Mouse (Mus musculus) spleen, postnatal 36 days (tissue): Measurements from ENCODE around the gene Thpo.
A peak's percentile ranks its signal among the peaks of the same experiment; 100 is the strongest.

Source experiments
- DNase-seq, 2 experiments: peaks; one replicate each; pipeline ENCODE4 v3.0.0; 2022; ENCODE audit warnings: low spot score in 2 of 2, mixed read lengths in 1 of 2

The Thpo gene

DNA sequence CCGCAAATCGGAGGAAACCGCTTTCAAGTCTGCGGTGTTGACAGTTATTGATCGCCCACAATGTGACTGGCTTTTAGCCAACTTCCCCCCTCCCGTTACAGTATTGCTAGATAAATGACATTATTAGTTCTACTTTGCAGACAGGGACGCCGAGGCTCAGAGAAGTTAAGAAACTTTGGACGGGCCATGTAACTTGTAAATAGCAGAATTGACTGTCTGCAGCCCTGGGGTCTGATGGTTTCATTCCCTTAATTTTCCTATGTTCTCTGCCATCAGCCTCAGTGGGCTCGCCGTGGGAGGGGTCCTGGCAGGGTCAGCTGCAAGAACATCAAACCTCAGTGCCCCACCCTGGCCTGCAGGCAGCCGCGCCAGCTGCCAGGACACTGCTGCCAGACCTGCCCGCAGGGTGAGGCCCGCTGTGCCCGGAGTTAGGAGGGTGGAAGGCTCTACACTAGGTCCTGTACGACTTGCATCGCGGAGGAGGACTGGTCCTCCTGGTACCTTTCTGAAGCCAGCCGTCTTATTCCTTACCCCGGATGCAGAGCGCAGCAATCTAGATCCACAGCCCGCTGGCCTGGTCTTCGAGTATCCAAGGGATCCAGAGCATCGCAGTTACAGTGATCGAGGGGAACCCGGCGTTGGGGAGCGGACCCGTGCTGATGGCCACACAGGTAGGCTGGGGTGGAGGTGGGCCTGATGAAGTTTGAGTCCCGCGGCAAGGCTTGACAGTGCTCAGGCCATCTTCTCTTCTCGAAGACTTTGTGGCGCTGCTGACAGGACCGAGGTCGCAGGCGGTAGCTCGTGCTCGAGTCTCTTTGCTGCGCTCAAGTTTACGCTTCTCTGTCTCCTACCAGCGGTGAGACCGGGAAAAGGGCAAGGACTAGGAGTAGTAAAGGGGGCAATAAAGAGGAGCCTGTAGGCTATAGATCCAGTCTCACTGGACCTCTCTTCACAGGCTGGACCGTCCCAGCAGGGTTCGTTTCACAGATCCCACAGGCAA lies at the start of gene Thpo:
Gene Thpo (minus strand): TSS at position 781 of the 1,000 bp plus-strand sequence.
- DNase-seq = no peak

DNA sequence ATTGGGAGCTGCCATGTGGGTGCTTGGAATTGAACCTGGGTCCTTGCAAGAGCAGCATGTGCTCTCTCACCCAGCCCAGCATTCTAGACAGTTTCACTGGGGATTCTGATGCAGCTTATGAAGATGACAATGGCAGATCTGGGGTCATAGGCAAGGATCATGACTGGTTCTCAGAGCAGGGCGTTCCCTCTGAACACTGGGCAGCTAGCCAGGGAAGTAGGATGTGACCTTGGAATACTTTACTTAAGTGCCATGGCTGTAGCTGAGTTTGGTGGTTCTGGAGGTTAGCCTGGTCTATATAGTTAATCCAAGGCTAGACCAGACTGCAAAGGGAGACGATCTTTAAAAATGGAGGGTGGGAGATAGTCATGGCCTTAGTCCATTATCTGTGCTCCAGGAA lies 49.6 kb upstream of the Thpo start:
- no peak for DNase-seq

DNA sequence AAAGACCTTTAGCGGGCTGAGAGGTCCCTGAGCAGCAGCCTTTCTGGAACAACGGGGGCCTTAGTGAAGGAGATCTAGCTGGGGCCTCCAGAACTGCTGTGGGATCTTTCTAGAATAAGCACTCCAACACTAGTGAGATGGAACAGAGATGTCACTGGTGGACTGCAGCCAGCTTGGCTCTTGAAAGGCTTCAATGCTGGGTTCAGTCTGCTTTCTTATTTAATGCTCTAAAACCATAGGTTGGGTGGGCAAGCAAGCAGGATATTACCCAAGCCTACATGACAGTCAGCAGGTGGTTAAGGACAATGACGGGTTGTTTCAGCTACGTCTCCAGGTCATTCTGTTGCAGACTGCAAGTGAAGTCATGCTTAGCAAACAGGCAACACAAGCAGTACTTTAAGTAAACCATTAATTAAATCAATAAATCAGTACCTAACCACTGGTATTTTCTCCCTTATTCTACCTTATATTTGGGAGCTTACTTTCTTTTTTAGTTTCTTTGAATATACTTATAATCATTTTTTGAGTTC lies 46.9 kb upstream of the Thpo start:
- no peak for DNase-seq

DNA sequence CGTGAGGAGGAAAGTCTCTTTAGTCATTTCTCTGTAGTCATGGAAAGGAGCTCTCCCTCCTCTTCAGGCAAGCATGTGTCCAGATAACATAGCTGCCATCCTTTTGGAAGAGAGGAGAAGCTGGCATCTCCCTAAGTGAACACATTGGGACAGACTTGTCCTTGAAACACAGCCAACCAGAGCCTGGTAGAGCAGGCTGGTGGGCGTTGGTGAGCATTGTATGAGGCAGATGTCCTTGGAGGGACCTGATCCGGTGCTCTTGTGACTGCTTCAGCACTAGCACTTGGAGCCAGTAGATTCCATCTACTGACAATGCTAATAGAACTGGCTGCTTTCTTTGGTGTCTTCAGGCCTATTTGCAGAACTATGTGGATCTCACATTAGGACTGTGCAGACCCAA lies 45.5 kb upstream of the Thpo start:
- no peak for DNase-seq

DNA sequence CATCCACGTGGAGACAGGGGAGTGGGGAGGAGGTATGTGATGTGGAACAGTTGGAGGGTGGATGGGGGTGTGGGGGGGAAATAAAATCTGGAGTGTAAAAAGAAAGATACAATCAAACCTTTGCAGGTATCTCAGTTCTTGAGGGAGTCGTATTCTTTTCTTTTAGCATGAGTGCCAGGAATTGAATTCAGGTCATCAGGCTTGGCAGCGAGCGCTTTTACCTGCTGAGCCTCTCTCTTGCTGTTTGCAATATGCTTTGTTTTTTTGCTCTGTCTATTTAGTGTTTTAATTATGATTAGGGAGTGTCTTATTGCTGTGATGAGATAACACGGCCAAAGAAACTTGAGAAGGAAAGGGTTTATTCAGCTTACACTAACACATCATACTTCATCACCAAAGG lies 40.7 kb upstream of the Thpo start:
- no peak for DNase-seq

DNA sequence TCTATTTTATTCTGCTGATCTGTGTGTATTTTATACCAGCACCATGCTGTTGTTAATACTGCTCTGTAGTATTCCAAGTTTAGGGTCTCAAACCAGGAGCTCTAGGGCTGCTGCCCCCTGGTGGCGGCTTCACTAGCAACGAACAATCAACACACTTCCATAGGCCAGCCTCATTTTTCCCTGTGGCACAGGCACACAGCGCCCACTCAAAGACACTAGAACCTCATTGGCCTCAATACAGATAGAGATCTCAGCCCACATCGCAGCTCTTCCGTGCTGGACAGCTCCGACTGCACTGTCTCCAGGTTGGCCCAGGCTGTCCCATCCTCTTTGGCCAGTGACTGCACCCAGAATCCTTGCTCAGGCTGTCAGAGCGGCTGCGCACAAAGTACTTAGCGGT lies 30.9 kb upstream of the Thpo start:
- DNase-seq = peak in 1 of 2 experiments; percentile 18

DNA sequence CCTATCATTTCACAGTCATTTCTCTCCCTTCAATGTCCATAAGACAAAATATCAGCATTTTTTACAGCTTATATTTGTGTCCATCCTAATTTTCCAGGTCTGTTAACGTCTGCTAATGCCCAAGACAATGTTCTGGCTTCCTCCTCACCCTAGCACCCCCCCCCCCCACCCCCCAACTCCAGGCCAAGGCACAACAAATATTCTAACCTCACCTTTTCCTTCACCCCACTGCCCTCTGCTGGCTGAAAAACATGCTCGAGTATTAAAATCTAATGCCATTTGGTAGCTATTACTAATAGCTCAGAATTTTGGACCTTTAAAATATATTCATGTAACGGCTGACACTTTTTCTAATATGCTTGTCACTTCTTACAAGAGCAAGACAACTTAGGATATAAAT lies 27.4 kb upstream of the Thpo start:
- DNase-seq = peak in 1 of 2 experiments; percentile 31

DNA sequence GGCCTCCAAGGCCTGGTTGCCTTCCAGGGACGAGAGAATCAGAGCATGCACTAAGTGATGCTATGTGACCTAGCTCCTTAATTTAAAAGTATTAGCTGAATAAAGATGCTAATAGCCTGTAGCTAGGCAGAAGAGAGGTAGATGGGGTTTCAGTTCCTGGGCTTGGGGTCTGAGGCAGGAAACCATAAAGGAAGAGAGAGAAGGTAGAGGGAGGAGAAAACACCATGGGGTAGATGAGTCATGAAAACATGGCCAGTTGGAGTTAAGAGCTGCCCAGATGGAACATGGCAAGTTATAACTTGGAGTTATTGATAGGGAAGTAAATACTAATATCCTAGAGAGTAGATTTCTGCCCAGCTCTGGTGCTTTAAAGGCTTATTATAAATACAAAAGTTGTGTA lies 23.1 kb upstream of the Thpo start:
- no peak for DNase-seq

DNA sequence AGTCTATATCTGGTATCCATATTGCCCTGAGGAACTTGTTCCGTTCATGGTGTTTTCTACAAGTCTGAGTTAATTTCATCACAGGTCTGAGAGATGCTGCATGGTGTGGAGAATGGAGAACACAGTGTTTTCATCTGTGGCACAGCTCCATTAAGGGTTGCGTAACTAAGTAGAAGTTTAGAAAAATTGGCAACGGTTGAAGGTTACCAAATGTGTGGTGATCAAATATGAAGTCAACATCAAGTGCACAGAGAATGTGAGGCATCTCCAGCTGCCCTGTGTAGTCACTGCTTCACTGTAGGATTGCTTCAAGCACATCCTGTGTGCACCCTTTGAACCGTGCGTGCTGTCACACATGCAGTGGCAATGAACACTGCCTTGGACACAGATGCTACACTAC lies 21.7 kb upstream of the Thpo start:
- DNase-seq = no peak

DNA sequence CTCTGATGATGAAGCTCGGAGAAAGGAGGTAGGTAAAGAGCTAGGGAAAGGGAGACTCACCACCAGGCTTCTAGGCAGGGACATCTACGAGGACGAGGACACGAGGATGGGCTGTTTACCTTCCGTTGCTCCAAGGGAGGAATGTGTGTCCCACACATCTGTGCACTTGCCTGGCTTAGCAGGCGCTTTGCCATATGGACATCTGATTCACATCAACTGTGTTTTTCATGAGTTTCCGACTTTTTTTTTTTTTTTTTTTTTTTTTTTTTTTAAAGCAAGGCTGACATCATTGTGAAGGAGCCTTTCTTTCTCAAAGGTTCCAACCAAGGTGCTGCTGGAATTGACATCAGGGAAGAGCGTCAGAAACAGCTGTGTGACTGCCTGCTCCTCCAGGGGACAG lies 16.2 kb upstream of the Thpo start:
- DNase-seq = no peak

DNA sequence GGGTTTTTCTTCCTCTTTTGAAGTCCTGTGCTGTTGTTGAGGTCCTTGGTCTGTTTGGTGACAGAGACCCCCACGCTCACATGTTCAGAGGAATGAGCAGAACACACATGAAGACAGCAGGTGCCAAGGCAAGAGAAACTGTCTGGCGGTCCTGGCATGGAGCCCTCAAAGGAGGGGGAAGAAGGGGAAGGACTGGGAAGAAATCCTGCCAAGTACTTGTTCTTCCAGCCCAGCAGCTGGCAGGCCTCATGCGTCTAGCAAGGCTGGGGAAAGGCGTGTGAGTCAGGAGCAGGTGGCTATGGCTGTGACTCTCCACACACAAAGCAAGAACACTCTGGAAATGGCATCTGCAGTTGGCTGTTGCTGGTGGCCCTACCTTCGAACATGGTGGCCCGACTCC lies 12.3 kb upstream of the Thpo start:
- DNase-seq = no peak

DNA sequence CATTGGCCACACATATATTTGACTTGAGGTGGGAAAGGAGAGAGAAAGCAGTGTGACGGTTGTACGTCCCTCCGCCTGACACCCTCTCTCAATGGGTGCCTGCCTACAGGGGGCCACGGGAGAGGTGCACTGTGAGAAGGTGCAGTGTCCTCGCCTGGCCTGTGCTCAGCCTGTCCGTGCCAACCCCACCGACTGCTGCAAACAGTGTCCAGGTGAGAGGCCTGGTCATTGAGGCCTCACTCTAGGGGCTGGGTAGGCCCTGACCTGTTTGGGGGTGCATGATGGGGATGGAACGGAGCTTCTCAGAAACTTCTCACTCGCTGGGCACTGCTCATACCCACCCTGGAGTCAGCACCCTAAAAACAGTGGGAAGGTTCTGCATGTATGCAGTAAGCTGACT lies 5.5 kb upstream of the Thpo start:
- no peak for DNase-seq

DNA sequence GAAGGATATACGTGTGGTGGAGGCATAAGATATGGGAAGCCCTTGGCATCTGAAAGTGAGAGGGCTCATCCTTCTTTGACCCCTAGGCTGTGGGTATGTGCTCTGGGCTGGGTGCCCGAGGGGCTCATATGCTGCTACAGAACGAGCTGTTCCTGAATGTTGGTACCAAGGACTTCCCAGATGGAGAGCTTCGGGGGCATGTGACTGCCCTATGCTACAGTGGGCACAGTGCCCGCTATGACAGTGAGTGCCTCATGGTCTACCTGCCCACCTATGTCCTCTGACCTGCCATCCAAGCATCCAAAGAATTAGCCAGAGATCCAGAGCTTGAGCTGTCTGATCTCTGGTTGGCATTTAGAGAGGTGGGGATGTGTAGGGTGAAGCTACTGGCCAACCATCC lies 2.5 kb upstream of the Thpo start:
- no peak for DNase-seq

DNA sequence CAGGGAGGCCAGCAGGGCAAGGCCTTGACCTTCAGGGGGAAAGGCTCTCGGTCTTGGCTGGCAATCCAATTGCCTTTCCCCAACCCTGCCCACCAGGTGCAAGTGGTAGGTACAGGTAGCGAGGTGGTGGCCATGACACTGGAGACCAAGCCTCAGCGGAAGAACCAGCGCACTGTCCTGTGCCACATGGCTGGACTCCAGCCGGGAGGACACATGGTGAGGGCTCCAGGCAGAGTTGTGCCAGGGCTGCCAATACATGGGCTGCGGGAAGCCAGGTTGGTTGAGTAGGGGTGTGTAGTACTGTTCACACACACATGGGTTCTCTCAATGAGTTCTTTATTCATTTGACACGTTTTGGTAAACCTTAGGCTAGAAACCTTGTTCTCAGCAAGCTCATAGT lies 1.9 kb upstream of the Thpo start:
- DNase-seq = no peak

DNA sequence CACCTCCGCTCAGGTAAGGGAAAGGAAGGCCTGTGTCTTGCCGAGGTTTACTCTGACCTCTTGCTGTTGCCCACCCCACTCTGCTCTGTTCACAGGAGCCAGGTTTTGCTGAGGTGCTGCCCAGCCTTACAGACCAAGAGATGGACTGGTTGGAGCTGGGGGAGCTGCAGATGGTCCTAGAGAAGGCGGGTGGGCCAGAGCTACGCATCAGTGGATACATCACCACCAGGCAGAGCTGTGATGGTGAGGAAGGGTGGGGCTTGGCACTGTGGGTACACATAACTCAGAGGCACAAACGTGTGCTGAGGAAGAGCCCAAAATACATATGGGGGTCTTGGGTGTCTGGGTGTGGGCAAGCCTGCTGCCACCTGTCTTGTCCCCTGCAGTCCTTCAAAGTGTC lies 1.3 kb upstream of the Thpo start:
- no peak for DNase-seq

DNA sequence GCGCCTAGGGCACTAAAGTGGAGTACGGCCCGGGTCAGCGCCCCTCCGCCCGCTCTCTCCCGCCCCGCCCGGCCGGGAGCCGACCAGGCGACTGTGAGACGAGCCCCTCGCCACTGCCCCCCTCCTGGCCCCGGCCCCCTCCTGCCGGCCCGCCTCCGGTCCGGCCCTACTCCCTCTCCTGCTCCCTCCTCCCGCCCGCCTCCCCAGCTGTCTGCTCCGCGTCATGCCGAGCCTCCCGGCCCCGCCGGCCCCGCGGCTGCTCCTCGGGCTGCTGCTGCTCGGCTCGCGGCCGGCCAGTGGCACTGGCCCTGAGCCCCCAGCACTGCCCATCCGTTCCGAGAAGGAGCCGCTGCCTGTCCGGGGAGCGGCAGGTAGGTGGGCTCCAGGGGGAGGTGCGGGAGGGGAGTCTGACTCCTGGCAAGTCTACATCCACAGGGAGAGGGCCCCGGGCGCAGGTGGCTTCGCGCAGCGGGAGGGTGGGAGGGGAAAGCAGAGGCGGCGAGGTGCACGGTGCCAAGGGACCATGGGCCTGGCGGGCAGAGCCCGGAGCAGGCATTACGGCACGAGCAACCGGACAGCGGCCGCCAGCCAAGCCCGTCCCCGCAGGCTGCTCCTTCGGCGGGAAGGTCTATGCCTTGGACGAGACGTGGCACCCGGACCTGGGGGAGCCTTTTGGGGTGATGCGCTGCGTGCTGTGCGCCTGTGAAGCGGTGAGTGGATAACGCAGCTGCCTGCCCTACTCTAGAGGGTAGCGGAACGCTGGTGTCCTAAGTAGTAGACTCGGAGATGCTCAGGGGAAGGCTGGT lies 1.2 kb downstream of the Thpo start, which contains the start of gene Chrd:
Gene Chrd (plus strand): TSS at position 203 of the 806 bp plus-strand sequence.
- no peak for DNase-seq

DNA sequence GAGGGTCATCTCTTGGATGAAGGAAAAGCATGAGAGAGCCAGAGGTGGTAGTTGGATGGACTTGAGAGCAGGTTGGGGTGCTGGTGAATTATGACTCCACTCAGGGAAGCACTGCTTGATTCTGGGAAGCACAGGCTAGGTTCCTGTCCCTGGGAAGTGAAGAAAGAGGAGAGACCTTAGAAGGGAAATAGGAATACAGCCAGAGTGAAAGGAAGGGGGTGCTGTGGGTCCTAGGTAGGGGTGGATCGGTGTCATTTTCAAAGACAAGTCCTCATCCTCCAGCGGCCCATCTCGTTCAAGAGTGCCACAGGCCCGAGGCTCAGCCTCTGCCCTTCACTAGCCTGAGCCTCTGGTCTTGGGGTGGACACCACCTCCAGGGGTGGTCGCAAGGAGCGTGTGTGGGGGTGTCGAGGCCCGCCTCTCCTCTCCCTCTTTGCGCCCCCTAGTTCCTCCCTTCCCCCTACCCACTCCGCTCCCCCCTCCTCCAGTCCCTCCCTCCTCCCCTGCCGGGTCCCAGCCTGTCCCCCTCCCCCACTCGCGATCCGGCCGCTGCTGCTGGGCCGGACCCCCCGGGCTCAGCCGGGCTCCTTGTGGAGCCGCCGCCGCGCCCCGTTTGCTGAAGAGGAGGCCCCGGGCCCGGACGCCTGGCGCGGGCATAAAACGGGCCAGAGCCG lies 1.9 kb downstream of the Thpo start:
- DNase-seq = no peak

DNA sequence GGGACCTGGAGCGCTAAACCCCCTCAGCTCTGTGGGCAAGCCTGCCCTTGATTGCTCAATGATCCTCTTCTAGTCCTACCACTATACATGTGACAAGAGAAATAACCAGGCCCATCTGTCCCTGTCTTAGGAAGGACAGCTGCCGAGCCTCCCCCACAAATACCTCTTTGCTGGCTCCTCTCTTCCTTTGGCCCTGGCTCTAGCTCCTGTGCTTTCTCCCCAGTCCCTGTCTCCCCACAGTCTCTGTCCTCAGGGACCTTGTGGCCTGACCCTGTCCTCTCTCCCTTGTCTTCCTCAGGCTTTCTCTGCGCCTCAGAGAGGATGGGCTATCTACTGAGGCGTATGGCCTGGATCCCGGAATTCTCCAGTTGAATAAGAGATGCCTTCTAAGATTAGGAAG lies 2.6 kb downstream of the Thpo start:
- no peak for DNase-seq

DNA sequence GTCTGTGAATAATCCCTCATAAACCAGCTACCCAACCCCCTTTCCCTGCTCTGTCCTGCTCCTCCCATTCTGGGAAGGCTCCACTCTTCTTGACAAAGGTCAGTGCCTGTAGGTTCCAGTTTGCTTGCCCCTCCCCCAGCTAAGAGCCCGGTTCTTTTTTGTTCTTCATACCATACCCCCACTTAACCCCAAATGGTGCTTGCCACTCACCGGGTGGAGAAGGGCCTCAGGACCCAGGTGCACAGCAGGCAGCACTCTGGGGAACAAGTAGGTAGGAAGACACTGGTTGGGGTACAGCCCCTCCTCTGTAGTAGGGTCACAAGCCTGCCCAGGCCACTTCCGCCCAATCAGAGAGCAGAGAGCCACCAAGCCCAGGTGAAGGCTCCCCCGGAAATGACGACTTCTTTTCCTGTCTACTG lies 4.0 kb downstream of the Thpo start:
- no peak for DNase-seq

DNA sequence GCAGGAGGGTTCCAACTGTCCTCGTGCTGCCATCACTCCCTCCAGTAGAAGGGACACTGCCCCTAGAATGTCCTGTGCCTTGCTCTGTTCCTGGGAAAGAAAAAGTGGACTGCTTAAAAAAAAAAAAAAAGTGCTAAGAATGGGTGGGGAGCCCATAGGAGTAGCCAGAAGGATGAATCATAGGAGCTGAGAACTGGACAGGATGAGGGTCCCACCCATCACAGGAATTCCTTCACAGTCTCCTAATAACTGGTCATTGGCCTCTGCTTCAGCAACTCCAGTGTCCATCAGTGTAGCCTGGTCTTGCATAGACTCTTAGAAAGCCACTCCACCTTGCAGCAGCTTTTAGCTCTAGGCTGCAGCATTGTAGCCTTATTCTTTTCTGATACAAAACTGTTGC lies 7.9 kb downstream of the Thpo start:
- no peak for DNase-seq

DNA sequence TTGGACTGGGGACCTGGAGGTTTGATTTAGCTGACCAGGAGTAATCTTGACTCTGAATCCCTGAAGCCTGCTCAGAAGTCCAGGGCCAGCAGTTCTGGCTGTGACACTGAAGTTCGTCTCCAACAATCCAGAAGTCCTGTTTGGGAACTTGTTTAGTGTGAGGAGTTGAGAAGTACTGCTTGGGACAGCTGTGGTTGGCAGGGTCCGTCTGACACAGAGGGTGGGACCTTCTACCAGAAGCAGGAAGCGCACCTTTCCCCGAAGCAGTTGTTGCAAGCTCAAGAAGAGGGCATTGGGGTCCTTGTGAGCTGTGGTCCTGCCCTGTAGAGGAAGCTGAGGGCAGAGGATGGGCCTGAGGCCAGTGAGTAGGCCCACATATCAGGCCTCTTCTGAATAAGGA lies 8.6 kb downstream of the Thpo start:
- no peak for DNase-seq

DNA sequence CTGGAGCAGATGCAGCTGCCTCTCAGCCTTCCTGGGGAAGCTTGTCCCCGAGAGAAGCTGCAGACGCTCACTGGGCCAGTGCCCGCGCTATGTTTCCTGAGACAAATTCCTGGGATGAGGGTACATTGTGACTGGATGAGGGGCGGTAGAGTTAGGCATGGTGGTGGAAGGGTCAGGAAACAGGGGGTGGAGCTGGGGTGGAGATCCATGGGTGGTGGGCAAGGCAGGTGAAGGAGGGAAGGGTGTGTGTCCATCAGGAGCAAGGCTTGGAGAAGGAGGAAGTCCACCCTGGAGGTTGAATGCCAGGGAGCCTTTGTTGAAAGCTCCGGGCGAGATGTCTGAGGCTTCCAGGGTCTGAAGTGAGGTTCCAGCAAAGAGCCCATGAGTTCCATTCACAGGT lies 9.0 kb downstream of the Thpo start:
- no peak for DNase-seq
